Mouse (Mus musculus) ovary, adult 18-20 months (tissue): ENCODE data around the gene Olfr1034.
"Not testable (repeated sequence)": the region's sequence is repeated elsewhere in the genome, so short reads cannot be mapped to it uniquely, and the experiment has no call there.

ENCODE experiments used
- DNase-seq: peaks from one replicate; pipeline ENCODE4 v3.0.0; 2022; ENCODE audit warnings: low spot score, mixed read lengths

Olfr1034 gene

DNA sequence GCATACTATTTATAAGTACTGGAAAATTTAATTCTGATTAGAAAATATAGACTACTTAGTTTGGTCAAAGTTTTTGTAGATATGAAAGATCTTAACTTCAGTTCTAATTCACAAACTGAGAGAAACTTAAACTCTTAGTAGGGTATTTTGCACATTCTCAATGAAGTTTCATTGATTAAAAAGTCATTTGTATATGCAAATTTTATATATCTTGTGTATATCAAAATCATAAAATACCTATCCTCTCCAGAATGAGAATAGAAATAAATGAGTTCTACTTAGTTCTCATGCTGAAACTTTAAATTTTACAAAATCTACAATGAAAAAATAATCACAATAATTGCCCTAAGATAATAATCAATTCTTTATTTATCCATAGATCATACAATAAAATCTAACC lies at the start of gene Olfr1034:
Gene Olfr1034, plus strand, starts transcription at position 301 of the 400 bp plus-strand sequence.
- no peak for DNase-seq

DNA sequence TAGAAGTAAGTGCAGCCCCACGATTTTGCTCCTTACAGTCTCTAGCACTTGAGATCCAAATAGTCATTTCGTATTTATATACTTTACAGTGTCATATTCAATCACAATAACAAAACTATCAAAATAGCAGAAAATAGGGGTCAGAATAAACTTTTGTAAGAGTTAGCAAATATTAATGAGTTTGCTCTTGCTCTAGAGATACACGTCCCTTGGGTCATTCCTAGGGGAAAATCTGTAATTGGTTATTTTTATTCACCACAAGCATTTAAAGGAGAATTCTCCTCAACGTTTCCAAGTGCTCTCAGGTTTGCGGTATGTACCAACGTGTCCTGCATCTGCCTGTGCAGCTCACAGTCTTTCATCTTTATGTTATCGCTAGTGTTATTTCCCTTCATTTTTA lies 40.4 kb upstream of the Olfr1034 start, which contains the start of gene Olfr1032:
Gene Olfr1032, plus strand, starts transcription at position 301 of the 400 bp plus-strand sequence.
- DNase-seq = no peak

DNA sequence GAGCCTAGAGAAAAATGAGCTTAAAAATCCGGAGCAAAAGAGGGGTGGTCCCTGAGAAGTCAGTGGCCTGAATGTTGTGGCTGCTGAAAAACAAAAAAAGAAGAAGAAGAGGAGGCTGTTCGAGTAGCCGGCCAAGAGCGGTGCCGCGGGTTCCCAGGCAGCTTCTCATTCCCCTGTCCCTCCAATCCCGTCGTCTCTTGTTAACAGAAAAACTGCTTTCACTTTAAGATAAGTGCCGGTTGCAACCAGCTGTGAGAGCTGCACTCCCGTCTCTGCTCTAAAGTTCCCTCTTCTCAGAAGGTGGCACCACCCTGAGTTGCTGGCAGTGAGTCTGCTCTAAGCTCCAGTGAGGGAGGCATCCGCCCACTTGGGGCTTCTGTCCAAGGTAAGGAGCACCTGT lies 25.3 kb upstream of the Olfr1034 start, which contains the start of gene Olfr1033:
Gene Olfr1033, plus strand, starts transcription at position 228 of the 400 bp plus-strand sequence.
- DNase-seq = peak; percentile 5

DNA sequence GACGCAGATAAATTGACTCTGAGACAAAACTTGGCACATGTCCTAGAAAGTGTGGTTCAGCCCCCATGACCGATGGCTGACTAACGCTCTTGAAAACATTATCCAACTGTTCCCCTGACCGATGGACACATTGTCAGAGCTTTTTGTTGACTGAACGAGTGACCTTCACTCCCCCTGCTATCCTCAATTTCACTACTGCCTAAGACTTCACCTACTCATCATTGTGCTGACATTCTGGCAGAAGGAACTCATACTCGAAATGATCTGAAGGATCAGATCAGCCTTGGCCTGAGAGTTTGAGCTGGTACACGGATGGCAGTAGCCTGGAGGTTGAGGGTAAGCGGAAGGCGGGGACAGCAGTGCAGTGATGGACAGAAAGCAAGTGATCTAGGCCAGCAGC lies 24.1 kb upstream of the Olfr1034 start:
- not testable (repeated sequence) for DNase-seq

DNA sequence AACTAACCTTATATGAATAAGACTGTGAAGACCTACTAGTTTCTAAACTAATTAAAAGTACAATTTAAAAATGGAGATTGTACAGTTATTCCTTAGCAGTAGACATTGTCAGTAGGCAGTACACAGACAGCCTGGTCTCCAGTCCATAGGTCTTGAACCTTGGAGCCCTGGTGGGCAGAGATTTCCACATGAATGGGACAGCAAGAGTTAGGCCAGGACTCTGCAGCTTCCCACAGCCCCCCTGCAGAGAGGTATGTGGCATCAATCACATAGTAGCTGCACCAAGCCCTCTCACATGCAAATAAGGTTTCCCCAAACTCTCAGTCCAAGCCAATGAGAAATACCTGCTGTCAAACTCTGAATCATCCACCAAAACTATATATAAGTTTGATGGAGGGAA lies 5.1 kb downstream of the Olfr1034 start:
- not testable (repeated sequence) for DNase-seq

DNA sequence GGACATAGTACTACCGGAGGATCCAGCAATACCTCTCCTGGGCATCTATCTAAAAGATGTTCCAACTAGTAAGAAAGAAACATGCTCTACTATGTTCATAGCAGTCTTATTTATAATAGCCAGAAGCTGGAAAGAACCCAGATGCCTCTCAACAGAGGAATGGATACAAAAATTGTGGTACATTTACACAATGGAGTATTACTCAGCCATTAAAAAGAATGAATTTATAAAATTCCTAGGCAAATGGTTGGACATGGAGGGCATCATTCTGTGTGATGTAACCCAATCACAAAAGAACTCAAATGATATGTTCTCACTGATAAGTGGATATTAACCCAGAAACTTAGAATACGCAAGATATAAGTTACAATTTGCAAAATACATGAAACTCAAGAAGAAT lies 18.1 kb downstream of the Olfr1034 start:
- not testable (repeated sequence) for DNase-seq

DNA sequence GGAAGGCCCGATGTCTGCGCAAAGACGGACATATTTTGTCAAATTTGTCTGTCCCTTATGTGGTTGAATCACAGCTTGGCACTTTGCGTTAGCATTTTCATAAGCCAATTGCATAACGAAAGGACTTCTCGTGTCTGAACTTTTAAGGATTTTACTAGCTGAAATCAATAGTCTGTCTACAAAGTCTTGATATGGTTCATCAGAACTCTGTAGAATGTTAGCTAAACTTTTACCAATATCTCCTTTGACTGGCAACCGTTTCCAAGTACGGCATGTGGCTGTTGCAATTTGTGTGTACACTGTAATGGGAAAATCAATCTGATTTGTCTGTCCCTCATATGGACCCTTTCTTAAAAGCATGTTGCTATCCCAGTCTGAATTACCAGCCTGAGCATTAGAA lies 24.5 kb downstream of the Olfr1034 start:
- DNase-seq = no peak

DNA sequence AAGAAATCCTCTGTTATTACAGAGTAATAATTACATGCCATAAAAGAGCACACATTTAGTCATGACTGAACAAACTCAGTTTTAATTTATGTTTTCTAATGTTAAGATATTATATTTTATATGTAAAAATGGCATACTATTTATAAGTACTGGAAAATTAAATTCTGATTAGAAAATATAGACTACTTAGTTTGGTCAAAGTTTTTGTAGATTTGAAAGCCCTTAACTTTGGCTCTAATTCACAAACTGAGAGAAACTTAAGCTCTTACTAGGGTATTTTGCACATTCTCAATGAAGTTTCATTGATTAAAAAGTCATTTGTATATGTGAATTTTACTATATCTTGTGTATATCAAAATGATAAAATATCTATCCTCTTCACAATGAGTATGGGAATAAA lies 28.0 kb downstream of the Olfr1034 start, which contains the start of gene Olfr1036:
Gene Olfr1036, plus strand, starts transcription at position 301 of the 400 bp plus-strand sequence.
- DNase-seq = not testable (repeated sequence)

DNA sequence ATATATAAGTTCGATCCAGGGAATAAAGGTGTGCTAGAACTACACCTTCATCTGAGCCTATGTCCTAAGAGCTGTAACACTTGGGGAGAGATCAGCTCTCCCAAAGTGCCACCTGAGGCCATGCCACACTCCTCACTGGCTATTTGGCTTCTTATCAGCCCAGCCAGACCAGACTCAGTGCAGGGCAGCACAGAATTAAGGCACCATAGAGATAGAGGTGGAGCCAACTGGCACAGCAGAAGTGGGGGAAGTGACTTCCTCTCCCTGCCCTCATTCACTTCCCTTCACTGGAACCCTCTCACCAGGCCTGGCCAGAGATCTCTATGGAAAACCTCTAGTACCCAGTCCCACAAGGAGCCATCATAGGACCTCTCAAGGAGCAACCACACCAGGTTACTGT lies 34.8 kb downstream of the Olfr1034 start:
- not testable (repeated sequence) for DNase-seq

DNA sequence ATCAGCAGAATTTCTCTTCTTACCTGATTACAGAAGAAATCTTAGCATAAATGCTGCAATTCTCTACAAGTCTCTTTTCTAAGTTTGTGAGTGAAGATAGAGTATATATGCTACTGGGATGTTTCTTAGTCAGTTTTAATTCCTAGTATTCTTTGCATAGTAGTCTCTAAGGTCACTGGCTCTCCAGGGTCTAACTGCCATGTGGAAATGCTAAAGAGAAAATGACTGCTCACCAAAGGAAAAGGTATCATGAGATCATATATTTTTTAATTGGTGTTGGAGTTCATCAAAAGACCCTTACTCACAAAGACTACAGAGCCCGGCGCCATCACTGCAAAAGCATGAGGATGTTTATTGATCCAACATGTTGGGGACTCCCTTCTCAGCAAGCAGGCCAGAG lies 41.6 kb downstream of the Olfr1034 start, which contains the start of gene Olfr1037:
Gene Olfr1037, minus strand, starts transcription at position 101 of the 400 bp plus-strand sequence.
- DNase-seq = no peak
